Mouse (Mus musculus): ENCODE data around the gene Tpcn2.

- TF ChIP-seq FLI1 (IDR thresholded peaks at IDR 0.05; ENCODE audit: low read length) (no peak), GATA1 (IDR thresholded peaks at IDR 0.05; ENCODE audit: borderline replicate concordance, low read length) (no peak)
These were observed 114.1 kb downstream of the Tpcn2 start for GRCm38 (mm10) chr7:145169703-145170102.

All from megakaryocyte, embryonic 14.5 days (primary cell).